Mouse (Mus musculus) intestine, embryonic 14.5 days (tissue): ENCODE results near the gene Stac. TPM values are rescaled to one million over a fixed set of nuclear protein-coding genes. Genes with fewer than 3 reads are reported as not detected.

Experiments used
- ATAC-seq: fragments of 200-750 bp; cut with Nextera tagmentation; replicated peaks from 2 replicates; pipeline ENCODE4 v1.8.0; 2017; ENCODE audit warnings: low read depth, moderate number of reproducible peaks, moderate TSS enrichment, moderate library complexity; ENCODE audit not compliant: low FRiP score, low TSS enrichment
- DNase-seq: peaks from one replicate; pipeline ENCODE4 v3.0.0-alpha.2; 2018; ENCODE audit warnings: low spot score
- H3K27ac ChIP-seq: fragments of 300-500 bp; sonication (generic); 2 replicates; pipeline ENCODE4 v1.5.1; 2014; ENCODE audit warnings: low read depth, mild to moderate bottlenecking, control low read depth
- H3K27me3 ChIP-seq: fragments of 300-500 bp; sonication (generic); replicated peaks from 2 replicates; pipeline ENCODE4 v1.6.1; 2014; ENCODE audit warnings: low read length, control low read depth; ENCODE audit not compliant: control insufficient read depth, insufficient read depth
- H3K36me3 ChIP-seq: fragments of 300-500 bp; sonication (generic); 2 replicates; pipeline ENCODE4 v1.6.1; 2014; ENCODE audit warnings: low read length, control low read depth; ENCODE audit not compliant: control insufficient read depth, insufficient read depth
- H3K4me1 ChIP-seq: fragments of 300-500 bp; sonication (generic); replicated peaks from 2 replicates; pipeline ENCODE4 v1.6.1; 2014; ENCODE audit warnings: low read length, control low read depth, mixed read lengths; ENCODE audit not compliant: control insufficient read depth, insufficient read depth
- H3K4me2 ChIP-seq: fragments of 300-500 bp; sonication (generic); 2 replicates; pipeline ENCODE4 v1.6.1; 2014; ENCODE audit warnings: low read length
- H3K4me3 ChIP-seq: fragments of 300-500 bp; sonication (generic); 2 replicates; pipeline ENCODE4 v1.5.1; 2014; ENCODE audit warnings: low read depth, low read length, control low read depth, mixed read lengths
- H3K9ac ChIP-seq: fragments of 300-500 bp; sonication (generic); 2 replicates; pipeline ENCODE4 v1.6.1; 2014; ENCODE audit warnings: mild to moderate bottlenecking, low read length
- H3K9me3 ChIP-seq: fragments of 300-500 bp; sonication (generic); 2 replicates; pipeline ENCODE4 v1.6.1; 2016; ENCODE audit warnings: low read length, control low read depth; ENCODE audit not compliant: control insufficient read depth
- WGBS: fragments of 180-500 bp; shearing (Covaris S2); extraction: QIAGEN DNeasy Blood & Tissue Kit; methylation state at CpG from one replicate; pipeline ENCODE4 v1.1.7; 2014; 5-methylcytosine and 5-hydroxymethylcytosine counted together
- polyA plus RNA-seq: library from polyadenylated mRNA; unstranded; fragments of >200 nt; fragmentation: Nextera tagmentation; extraction: Ambion mirVana; gene quantifications from 2 replicates; pipeline ENCODE4 v1.2.1, GENCODE M21; 2014

Gene Stac
- polyA plus RNA-seq, 1 experiment from 2014 or later, result 2.7 TPM

- H3K4me2 ChIP-seq, result no peak overlapping the region
Measured at GRCm38 (mm10) chr9:111637641-111638040, 52.5 kb downstream of the Stac start.

GRCm38 (mm10) chr9:111632833-111633232 is 57.3 kb downstream of the Stac start:
- Histone ChIP-seq H3K36me3 (no peaks in the 10 kb centered on the region), H3K27me3 (no peaks in the 10 kb centered on the region), H3K9ac (no peak overlapping the region), H3K4me1 (no peaks in the 10 kb centered on the region), H3K4me3 (no peak overlapping the region), H3K9me3 (no peaks in the 10 kb centered on the region), H3K27ac (no peak overlapping the region), H3K4me2 (no peak overlapping the region)
- ATAC-seq (no peak), DNase-seq (no peak)
- 82% methylated on average over 4 of the region's 4 CpGs for WGBS

More at GRCm38 (mm10) chr9:111637641-111638040, 52.5 kb downstream of the Stac start:
- 57% methylated on average over 2 of the region's 2 CpGs for WGBS
- H3K4me3 ChIP-seq, result no peak overlapping the region
- H3K9ac ChIP-seq, result no peak overlapping the region
- no peaks in the 10 kb centered on the region for H3K9me3 ChIP-seq
- H3K27ac ChIP-seq, result no peak overlapping the region
- no peak for ATAC-seq
- no peaks in the 10 kb centered on the region for H3K4me1 ChIP-seq
- DNase-seq, result no peak
- H3K36me3 ChIP-seq, result no peaks in the 10 kb centered on the region
- no peaks in the 10 kb centered on the region for H3K27me3 ChIP-seq

GRCm38 (mm10) chr9:111621191-111621590 is 69.0 kb downstream of the Stac start:
- no peaks in the 10 kb centered on the region for H3K4me1 ChIP-seq
- H3K27me3 ChIP-seq, result no peaks in the 10 kb centered on the region
- no peaks in the 10 kb centered on the region for H3K9me3 ChIP-seq
- no peak overlapping the region for H3K4me3 ChIP-seq
- H3K9ac ChIP-seq, result no peak overlapping the region
- DNase-seq (no peak), ATAC-seq (no peak)
- WGBS, result 64% methylated on average over 2 of the region's 2 CpGs
- no peak overlapping the region for H3K27ac ChIP-seq
- H3K4me2 ChIP-seq, result no peak overlapping the region
- H3K36me3 ChIP-seq, result no peaks in the 10 kb centered on the region

GRCm38 (mm10) chr9:111611341-111611740 is 78.8 kb downstream of the Stac start:
- no peak overlapping the region for H3K9ac ChIP-seq
- H3K4me3 ChIP-seq, result no peak overlapping the region
- no peaks in the 10 kb centered on the region for H3K36me3 ChIP-seq
- no peaks in the 10 kb centered on the region for H3K4me1 ChIP-seq
- 48% methylated on average over 3 of the region's 3 CpGs for WGBS
- ATAC-seq (no peak), DNase-seq (no peak)
- no peaks in the 10 kb centered on the region for H3K9me3 ChIP-seq
- no peak overlapping the region for H3K27ac ChIP-seq
- no peaks in the 10 kb centered on the region for H3K27me3 ChIP-seq
- no peak overlapping the region for H3K4me2 ChIP-seq

GRCm38 (mm10) chr9:111608762-111609161 is 81.4 kb downstream of the Stac start:
- 54% methylated on average over 6 of the region's 6 CpGs for WGBS
- Histone ChIP-seq H3K4me1 (no peaks in the 10 kb centered on the region), H3K36me3 (no peaks in the 10 kb centered on the region), H3K27me3 (no peaks in the 10 kb centered on the region), H3K4me2 (no peak overlapping the region), H3K4me3 (no peak overlapping the region), H3K9ac (no peak overlapping the region), H3K9me3 (no peaks in the 10 kb centered on the region), H3K27ac (no peak overlapping the region)
- ATAC-seq, result no peak
- DNase-seq, result no peak

GRCm38 (mm10) chr9:111606603-111607002 is 83.5 kb downstream of the Stac start:
- no peaks in the 10 kb centered on the region for H3K27me3 ChIP-seq
- ATAC-seq, result no peak
- H3K4me1 ChIP-seq, result no peaks in the 10 kb centered on the region
- no peak overlapping the region for H3K4me2 ChIP-seq
- no peak for DNase-seq
- no peak overlapping the region for H3K9ac ChIP-seq
- no peak overlapping the region for H3K4me3 ChIP-seq
- no peaks in the 10 kb centered on the region for H3K9me3 ChIP-seq
- no peaks in the 10 kb centered on the region for H3K36me3 ChIP-seq
- no peak overlapping the region for H3K27ac ChIP-seq
- 89% methylated on average over 8 of the region's 8 CpGs for WGBS

GRCm38 (mm10) chr9:111587527-111587926 is 102.6 kb downstream of the Stac start:
- Histone ChIP-seq H3K4me1 (no peaks in the 10 kb centered on the region), H3K4me2 (no peak overlapping the region), H3K36me3 (no peaks in the 10 kb centered on the region), H3K27me3 (no peaks in the 10 kb centered on the region), H3K4me3 (no peak overlapping the region), H3K9me3 (no peaks in the 10 kb centered on the region), H3K9ac (no peak overlapping the region), H3K27ac (no peak overlapping the region)
- WGBS, result 90% methylated on average over 2 of the region's 2 CpGs
- DNase-seq (no peak), ATAC-seq (no peak)

- no peak for ATAC-seq
- Histone ChIP-seq H3K4me3 (no peak overlapping the region), H3K36me3 (no peaks in the 10 kb centered on the region), H3K9ac (no peak overlapping the region), H3K9me3 (no peaks in the 10 kb centered on the region), H3K27ac (no peak overlapping the region), H3K4me1 (no peaks in the 10 kb centered on the region), H3K4me2 (no peak overlapping the region), H3K27me3 (no peaks in the 10 kb centered on the region)
- peak; percentile 47 for DNase-seq
- WGBS, result 67% methylated on average over 9 of the region's 9 CpGs
Measured at GRCm38 (mm10) chr9:111578784-111579183, 111.4 kb downstream of the Stac start.

GRCm38 (mm10) chr9:111577453-111577852 is 112.7 kb downstream of the Stac start:
- Histone ChIP-seq H3K36me3 (no peaks in the 10 kb centered on the region), H3K4me2 (no peak overlapping the region), H3K27me3 (no peaks in the 10 kb centered on the region), H3K9me3 (no peaks in the 10 kb centered on the region), H3K4me3 (no peak overlapping the region), H3K27ac (no peak overlapping the region), H3K9ac (no peak overlapping the region), H3K4me1 (no peaks in the 10 kb centered on the region)
- no peak for ATAC-seq
- peak; percentile 15 for DNase-seq
- 71% methylated on average over 6 of the region's 6 CpGs for WGBS
